Mouse (Mus musculus) testis, adult 2 months (tissue): Measurements from ENCODE around the gene Olfr76.

ENCODE experiments used
- CTCF ChIP-seq: fragments of 200-500 bp; IDR thresholded peaks from 2 replicates; pipeline ENCODE4 v1.5.1; 2012; ENCODE audit warnings: low read depth, mild to moderate bottlenecking, inconsistent platforms, low read length, moderate library complexity; ENCODE audit not compliant: control insufficient read depth, insufficient read depth, insufficient replicate concordance
- POLR2A ChIP-seq: fragments of 200-500 bp; IDR thresholded peaks from 2 replicates; pipeline ENCODE4 v1.6.1; 2012; ENCODE audit warnings: low read depth, mild to moderate bottlenecking, inconsistent platforms, low read length, moderate library complexity; ENCODE audit not compliant: control insufficient read depth

DNA sequence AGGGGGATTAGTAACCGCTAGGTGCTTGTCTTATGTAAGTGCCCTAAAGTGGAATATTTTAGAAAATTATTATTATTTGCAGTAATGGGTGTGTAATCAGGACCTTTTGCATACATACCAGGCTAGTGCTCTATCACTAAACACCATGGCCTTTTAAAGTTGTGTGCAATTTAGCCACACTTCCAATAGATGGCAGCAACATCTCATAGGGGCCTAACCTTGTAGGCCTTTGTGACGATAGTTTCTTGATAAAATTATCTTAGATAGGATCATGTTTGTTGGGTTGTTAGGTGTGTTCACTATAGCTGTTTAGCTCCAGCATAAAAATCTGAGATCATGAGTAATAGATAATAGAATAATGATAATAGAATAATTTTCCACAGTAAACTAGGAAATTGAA is 11.3 kb upstream of the Olfr76 start:
- TF ChIP-seq POLR2A (no peak), CTCF (no peak)
